Mouse (Mus musculus) left cerebral cortex, postnatal 10 days (tissue): Measurements from ENCODE around the gene Slc29a1. TPM values are rescaled to one million over a fixed set of nuclear protein-coding genes. Genes with fewer than 3 reads are reported as not detected.

Source experiments
- DNase-seq, 2 experiments: peaks; one replicate each; pipeline ENCODE4 v3.0.0; 2021 to 2022; ENCODE audit warnings: low spot score in 2 of 2, mixed read lengths in 1 of 2; ENCODE audit errors: extremely low spot score in 1 of 2
- intact Hi-C: fragments of 180-260 bp; cut with DNase I; formaldehyde crosslinking; loops from one replicate; pipeline ENCODE4 v1.15.1; 2025
- total RNA-seq, 2 experiments: library from RNA; stranded (reverse); gene quantifications; 2 replicates each; pipeline ENCODE4 v1.2.3; 2021

The Slc29a1 gene
- total RNA-seq, 2 experiments from 2014 or later: 30.3 to 33.3 TPM

GRCm38 (mm10) chr17:45559732-45560525 is 39.5 kb downstream of the Slc29a1 start:
- intact Hi-C loops: no loop called here
- DNase-seq: no peak

DNA sequence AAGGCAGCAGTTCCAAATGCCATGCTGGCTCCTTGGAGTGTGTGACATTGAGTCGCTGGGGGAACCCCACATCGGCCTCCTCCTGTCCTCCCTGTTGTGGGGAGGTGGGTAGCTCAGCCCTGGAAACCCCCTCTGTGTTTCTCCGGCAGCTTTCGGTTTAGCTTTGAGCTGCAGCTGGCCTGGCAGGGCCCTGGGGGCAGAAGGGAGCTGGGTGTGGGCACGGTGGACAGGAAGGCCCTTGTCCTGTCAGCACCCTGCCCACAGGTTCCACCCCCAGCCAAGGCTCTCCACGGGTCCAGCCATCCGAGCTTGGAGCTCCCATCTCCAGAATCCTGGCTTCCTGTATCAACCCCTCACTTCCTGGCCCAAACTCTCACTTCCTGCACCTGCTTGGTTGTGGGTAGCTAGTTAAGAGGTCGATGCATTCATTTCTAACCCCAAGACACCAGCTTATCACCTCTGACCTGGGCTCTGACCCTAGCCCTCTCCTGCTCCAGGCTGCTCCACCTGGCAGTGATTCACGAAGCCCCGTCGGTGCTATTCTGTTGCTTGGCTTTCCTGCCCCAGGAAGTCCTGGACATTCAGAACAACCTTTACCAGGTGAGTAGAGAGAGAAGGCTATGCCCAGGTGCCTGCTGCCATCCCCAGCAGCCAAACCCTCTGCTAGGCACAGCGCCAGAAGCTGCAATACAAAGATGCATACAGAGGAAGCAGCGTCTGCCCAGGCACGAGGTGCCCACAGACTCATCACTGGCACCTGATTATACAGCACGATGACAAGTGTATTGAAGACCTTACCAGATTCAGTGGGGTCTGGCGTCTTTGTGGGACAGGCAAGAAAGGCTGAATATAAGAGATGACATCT is 41.2 kb downstream of the Slc29a1 start:
- intact Hi-C loops: no loop called here
- peak in 1 of 2 experiments; percentile 44 for DNase-seq

DNA sequence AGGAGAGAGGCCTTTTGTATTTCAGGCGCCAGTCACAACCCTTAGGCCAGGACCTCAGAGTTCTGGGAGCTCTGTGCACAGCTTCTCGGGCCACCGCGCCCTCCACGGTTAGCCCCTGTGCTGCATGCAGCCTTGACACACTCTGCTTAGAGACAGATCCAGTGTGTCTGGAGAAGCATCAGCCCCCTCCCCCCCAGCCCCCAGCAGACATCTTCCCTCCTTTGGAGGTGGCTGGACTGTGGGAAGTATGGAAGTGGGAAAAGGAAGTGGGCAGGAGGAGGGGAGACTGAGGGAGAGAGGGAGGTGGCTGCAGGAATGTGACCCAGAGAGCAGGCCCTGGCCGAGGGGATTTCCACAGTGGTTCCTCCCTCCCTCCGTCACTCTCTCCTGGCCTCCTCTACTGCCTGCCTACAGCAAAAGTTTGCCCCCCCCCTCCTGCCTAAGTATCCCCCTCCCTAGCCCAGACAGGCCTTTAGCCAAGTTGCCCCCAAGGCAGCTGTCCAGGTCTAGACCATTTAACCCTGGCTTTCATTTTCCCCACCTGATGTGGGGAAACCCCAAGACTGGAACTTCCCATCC is 42.1 kb downstream of the Slc29a1 start:
- intact Hi-C loops: no loop called here

DNA sequence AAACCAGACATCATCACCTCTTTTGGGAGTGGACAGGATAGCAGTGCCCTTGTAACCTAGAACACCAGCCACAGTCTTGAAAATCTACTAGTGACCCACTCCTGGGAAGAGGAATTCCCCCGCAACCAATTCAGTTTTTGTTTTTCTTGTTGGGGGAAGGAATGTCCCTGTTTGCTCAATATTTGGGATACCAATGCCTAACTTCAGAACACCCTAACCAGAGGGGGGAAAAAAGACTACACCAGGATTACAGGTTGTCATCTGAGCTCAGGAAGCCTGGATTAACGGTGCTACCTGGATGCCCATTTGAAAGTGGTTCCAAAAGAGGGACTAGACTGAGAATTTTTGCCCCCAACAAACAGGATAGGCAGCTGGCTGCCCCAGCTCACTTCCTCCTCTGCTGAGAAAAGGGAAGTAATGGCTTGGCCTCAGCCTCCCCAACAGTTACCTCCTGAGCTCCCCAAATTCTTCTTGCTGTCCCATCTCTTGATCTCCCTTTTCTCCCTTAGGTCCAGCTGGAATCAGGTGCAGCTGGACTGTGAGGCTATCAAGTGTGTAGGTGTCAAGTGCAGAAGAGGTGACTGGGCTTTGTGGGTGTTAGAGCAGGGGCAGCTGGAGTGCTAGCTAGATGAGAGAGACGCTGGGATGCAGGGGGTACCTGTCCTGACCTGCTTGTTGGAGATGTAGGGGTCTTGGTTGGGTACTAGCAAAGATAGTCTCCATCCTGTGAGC is 42.7 kb downstream of the Slc29a1 start:
- intact Hi-C loops: no loop called here
- no peak for DNase-seq

More for the DNA sequence above, 42.1 kb downstream of the Slc29a1 start:
- DNase-seq: no peak

DNA sequence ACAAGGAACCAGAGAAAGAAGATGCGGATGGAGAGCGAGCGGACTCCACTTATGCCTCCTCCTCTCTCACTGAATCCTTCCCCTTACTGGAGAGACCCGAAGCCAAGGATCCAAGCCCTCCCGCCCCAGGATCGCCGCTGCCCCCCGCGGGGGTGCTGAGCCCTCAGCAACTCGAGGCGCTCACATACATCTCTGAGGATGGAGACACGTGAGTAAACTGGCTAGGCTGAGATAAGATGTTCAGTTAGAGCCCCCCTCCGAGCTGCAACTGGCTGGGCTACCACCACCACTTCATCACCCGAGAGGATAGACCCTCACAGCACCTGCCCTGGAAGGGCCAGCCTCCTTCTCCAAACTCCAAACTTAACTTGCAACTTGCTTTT is 43.3 kb downstream of the Slc29a1 start:
- intact Hi-C loops: no loop called here
- no peak for DNase-seq

DNA sequence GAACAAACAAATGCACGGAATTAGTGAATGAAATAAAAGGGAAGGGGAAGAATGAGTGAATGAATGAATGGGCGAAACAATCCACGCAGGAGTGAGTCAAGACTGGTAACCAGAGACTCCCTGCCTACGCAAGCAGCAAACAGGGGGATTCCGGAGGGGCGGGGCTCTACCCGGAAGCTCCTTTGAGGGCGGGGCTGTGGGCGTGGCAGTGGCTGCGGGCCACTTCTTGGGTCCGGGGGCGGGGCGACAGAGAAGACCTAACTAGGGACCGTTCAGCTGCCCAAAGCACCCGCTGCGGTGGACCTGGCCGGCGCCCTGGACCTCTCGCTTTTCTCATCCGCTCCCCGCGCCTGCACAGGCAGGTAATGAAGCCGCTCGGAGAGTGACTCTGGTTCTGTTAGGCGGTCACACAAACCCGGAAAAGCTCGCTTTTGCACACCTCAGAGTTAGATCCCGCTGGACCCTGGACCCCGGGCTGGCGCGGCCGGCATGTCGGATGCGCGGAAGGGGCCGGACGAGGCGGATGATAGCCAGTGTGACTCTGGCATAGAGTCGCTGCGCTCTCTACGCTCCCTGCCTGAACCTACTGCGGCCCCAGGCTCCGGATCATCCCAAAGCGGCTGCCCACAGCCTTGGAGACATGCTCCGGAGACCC is 43.8 kb downstream of the Slc29a1 start, which contains the start of gene Nfkbie:
TSS of gene Nfkbie (plus strand) at position 252 of the 655 bp plus-strand sequence.
- intact Hi-C loops: no loop called here

DNA sequence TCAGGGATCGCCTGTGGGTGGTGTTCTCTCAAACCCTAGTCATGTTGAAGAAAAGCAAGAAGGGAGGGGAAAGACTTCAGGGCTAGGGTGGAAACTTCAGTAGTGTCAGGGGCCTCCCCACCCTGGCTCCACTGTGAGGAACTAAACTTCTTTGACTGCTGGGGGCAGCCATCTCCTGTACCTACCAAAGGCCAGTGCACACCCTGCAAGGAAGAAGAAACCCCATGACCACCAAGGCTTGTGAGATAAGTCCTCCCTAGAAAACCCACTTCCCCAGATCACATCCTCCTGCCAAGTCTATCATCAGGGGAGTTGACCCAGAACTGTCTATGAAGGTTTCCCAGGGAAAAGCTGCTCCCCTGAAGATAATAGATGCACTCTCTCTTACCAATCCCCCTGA is 45.0 kb downstream of the Slc29a1 start:
- DNase-seq: no peak
- intact Hi-C loops: no loop called here

More for the DNA sequence above, 43.8 kb downstream of the Slc29a1 start, which contains the start of gene Nfkbie:
- peak; percentile 84 to 96 for DNase-seq

DNA sequence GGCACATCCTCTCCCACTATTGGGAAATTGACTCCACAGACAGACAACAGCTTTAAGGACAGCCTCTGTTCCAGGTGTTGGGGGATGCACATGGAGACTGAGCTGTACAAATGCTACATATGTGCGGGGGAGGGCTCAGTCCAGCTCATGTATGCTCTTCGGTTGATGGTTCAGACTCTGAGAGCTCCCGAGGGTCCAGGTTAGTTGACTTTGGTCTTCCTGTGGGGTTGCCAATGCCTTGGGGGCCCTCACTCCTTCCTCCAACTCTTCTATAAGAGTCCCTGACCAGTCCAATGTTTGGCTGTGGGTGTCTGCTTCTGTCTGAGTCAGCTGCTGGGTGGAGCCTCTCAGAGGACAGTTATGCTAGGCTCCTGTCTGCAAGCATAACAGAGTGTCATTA is 46.3 kb downstream of the Slc29a1 start:
- DNase-seq: no peak
- intact Hi-C loops: loop anchor here (2.0 kb wide), 1 partner anchor 74 kb away; no protein-coding TSS in a partner anchor

DNA sequence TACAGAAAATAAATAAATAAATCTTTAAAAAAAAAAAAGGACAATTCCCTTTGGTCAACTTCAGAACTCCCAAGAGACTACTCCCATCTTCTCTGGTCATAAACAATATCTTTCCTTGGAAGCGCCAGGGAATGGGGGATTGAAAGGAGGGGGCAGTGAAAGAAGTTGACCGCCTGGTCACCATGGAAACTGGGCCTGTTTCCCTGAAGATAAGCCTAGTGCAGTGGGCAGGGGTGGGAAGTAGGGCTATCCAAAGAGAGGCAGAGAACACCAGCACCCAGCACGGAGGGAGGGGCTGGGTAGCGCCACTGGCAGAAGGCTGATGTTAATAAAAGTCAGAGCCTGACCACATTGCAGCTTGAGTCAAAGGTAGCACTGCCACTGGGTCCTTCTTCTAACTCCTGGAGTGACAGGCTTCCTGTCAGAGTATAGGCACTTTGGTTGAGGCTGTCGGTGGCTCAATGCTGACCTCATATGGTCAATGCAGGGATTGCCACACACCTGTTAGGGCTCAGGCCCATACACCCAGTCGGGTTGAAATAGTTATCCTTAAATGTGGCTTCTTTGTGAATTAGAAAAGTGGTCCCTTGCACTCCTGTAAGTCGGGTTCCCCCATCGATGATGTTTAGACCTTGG is 47.5 kb downstream of the Slc29a1 start:
- DNase-seq: peak; percentile 74 to 77
- intact Hi-C loops: loop anchor here (1.0 to 2.0 kb wide), 2 partner anchors 36 to 73 kb away; no protein-coding TSS in a partner anchor

- intact Hi-C loops: no loop called here
- no peak for DNase-seq
Observed at GRCm38 (mm10) chr17:45551249-45551796, 48.1 kb downstream of the Slc29a1 start.

GRCm38 (mm10) chr17:45550253-45550652 is 49.2 kb downstream of the Slc29a1 start:
- intact Hi-C loops: no loop called here
- no peak for DNase-seq

GRCm38 (mm10) chr17:45549617-45550181 is 49.7 kb downstream of the Slc29a1 start, which contains the start of gene Tmem151b:
Gene Tmem151b (minus strand): TSS chr17:45549677.
- intact Hi-C loops: no loop called here
- DNase-seq: peak in 1 of 2 experiments; percentile 81

- intact Hi-C loops: no loop called here
- DNase-seq: peak; percentile 64 to 65
Observed at GRCm38 (mm10) chr17:45548541-45549512, 50.6 kb downstream of the Slc29a1 start.

- no peak for DNase-seq
- intact Hi-C loops: no loop called here
Observed at GRCm38 (mm10) chr17:45547461-45548190, 51.8 kb downstream of the Slc29a1 start.

- intact Hi-C loops: no loop called here
Observed at GRCm38 (mm10) chr17:45546941-45547340, 52.5 kb downstream of the Slc29a1 start.

More at GRCm38 (mm10) chr17:45546941-45547340, 52.5 kb downstream of the Slc29a1 start:
- DNase-seq: peak in 1 of 2 experiments; percentile 22
